Mouse (Mus musculus) heart, embryonic 14.5 days (tissue): ENCODE results near the gene Nr2e1. TPM values are rescaled to one million over a fixed set of nuclear protein-coding genes. Genes with fewer than 3 reads are reported as not detected.

ENCODE experiments used
- ATAC-seq: fragments of 200-750 bp; cut with Nextera tagmentation; 2 replicates; pipeline ENCODE4 v1.8.0; 2017; ENCODE audit warnings: low read depth, moderate TSS enrichment; ENCODE audit not compliant: insufficient number of reproducible peaks, insufficient read depth, low FRiP score
- H3K27ac ChIP-seq, 2 experiments: fragments of 200-500 bp in 1 of 2; fragments of 300-500 bp in 1 of 2; sonication (generic) in 1 of 2; replicated peaks in 1 of 2; 2 replicates each; pipeline ENCODE4 v1.5.1; 2012 to 2014; ENCODE audit warnings: low read depth in 2 of 2, low read length in 2 of 2, control low read depth in 1 of 2, mild to moderate bottlenecking in 1 of 2, mixed read lengths in 1 of 2; ENCODE audit not compliant: control insufficient read depth in 1 of 2, insufficient read depth in 1 of 2
- H3K27me3 ChIP-seq: fragments of 300-500 bp; sonication (generic); 2 replicates; pipeline ENCODE4 v1.6.1; 2014; ENCODE audit warnings: mild to moderate bottlenecking, low read length, control low read depth; ENCODE audit not compliant: control insufficient read depth, insufficient read depth
- H3K36me3 ChIP-seq: fragments of 300-500 bp; sonication (generic); 2 replicates; pipeline ENCODE4 v1.6.1; 2014; ENCODE audit warnings: mild to moderate bottlenecking, control low read depth, low read length, mixed read lengths; ENCODE audit not compliant: control insufficient read depth, insufficient read depth
- H3K4me1 ChIP-seq, 2 experiments: fragments of 200-500 bp in 1 of 2; fragments of 300-500 bp in 1 of 2; sonication (generic) in 1 of 2; 2 replicates each; pipeline ENCODE4 v1.6.1; 2012 to 2014; ENCODE audit warnings: low read length in 2 of 2, control low read depth in 1 of 2, mixed read lengths in 1 of 2; ENCODE audit not compliant: control insufficient read depth in 2 of 2, insufficient read depth in 2 of 2
- H3K4me2 ChIP-seq: fragments of 300-500 bp; sonication (generic); 2 replicates; pipeline ENCODE4 v1.6.1; 2014; ENCODE audit warnings: mild to moderate bottlenecking, low read length
- H3K4me3 ChIP-seq, 2 experiments: fragments of 200-500 bp in 1 of 2; fragments of 300-500 bp in 1 of 2; sonication (generic) in 1 of 2; 2 replicates each; pipeline ENCODE4 v1.5.1; 2012 to 2014; ENCODE audit warnings: low read length in 2 of 2, mild to moderate bottlenecking in 2 of 2, control low read depth in 1 of 2, low read depth in 1 of 2, moderate library complexity in 1 of 2; ENCODE audit not compliant: control insufficient read depth in 1 of 2, insufficient read depth in 1 of 2
- H3K9ac ChIP-seq: fragments of 300-500 bp; sonication (generic); 2 replicates; pipeline ENCODE4 v1.6.1; 2014; ENCODE audit warnings: mild to moderate bottlenecking, low read length
- H3K9me3 ChIP-seq: fragments of 300-500 bp; sonication (generic); 2 replicates; pipeline ENCODE4 v1.6.1; 2016; ENCODE audit warnings: low read length, control low read depth; ENCODE audit not compliant: control insufficient read depth
- WGBS: fragments of 180-500 bp; shearing (Covaris S2); extraction: QIAGEN DNeasy Blood & Tissue Kit; methylation state at CpG from one replicate; pipeline ENCODE4 v1.1.7; 2014; 5-methylcytosine and 5-hydroxymethylcytosine counted together
- polyA plus RNA-seq: library from polyadenylated mRNA; unstranded; fragments of >200 nt; fragmentation: Nextera tagmentation; extraction: Ambion mirVana; gene quantifications from 2 replicates; pipeline ENCODE4 v1.2.1, GENCODE M21; 2014

The Nr2e1 gene
- polyA plus RNA-seq, 1 experiment from 2014 or later, result not detected

DNA sequence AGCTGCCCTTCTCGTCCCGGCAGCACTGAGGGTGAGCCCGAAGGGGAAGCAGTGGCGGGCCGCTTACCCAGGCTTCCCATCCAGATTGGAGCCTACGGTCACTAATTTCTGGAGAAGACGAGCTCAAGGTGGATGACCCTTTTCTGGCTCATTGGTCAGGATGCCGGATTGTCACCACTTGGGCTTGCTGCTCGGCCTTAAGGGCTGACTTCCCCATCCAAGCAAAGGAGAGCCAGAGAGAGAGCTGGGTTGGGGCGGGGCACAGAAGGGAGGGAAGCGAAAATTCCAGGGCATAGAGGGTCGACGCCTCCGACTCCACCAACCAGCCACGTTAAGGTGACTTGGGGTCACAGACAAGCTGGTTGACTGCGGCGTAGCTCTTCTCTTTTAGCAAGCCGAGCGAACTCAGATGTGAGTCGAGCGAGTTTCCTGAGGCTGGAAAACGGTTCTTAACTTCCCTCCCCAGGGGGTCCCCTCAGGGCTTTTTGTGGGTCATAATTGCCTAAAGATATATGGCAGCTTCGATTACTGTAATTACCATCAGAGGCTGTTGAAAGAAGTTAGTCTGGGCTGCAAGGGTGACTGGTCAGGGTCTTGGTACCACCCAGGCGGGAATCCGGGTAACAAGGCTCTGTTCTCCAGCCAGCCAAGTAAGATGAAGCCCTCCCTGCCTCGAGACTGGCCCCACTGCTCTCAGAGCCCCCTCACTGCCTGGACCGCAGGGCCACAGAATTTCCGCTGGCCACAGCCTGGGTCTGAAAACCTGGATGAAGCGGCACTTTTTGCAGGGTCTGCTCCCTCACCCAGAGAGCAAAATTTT is 3.1 kb downstream of the Nr2e1 start:
- 2% methylated on average over 29 of the region's 29 CpGs for whole genome bisulfite sequencing
- Histone ChIP-seq H3K4me2 (peak overlapping the region; percentile 51; the same call in 1 of the 2 replicates), H3K27me3 (peaks cover 99% of the 10 kb centered on the region), H3K9me3 (no peaks in the 10 kb centered on the region), H3K27ac (no peak overlapping the region), H3K4me1 (peaks cover 5 to 30% of the 10 kb centered on the region in 2 experiments; a peak in 3 of 4 replicates), H3K4me3 (peak overlapping the region in 1 of 2 experiments; percentile 25; a peak in 2 of 4 replicates), H3K9ac (no peak overlapping the region), H3K36me3 (no peaks in the 10 kb centered on the region)
- ATAC-seq, result no peak

DNA sequence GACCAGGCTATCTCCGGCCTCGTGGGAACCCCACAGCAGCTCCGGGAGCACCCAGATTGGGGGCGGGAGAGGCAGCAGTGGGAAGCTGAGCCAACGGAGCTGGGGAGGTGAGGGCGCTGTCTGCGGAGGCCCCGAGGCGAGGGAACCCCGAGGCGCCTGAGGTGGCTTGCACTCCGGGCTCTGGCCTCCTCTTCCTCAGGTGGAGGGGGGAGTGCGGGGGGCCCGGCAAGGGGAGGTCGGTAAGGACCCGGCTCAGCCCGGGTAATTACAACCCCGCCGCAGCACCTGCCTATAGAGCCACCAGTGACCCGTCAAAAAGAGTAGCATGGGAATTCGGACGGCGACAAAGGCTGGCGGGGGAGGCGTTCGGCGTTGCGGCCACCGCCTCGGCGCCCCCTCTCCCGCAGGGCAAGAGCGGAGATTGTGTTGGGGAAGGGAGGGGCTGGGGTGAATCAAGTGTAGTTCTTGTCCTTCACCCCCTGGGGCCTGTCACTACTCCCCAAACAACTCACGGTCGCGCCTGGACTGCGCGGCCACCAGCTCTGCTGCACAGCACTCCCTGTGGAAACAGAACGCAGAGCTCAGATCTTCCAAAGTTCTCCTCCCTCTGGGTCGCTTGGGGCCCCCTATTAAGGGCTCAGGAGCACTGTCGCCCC is 3.8 kb downstream of the Nr2e1 start:
- no peak for ATAC-seq
- Histone ChIP-seq H3K4me2 (peak overlapping the region; percentile 51), H3K27me3 (peaks cover 99% of the 10 kb centered on the region), H3K9ac (no peak overlapping the region), H3K27ac (no peak overlapping the region), H3K4me1 (peaks cover 5 to 30% of the 10 kb centered on the region in 2 experiments; a peak in 3 of 4 replicates), H3K9me3 (no peaks in the 10 kb centered on the region), H3K36me3 (no peaks in the 10 kb centered on the region), H3K4me3 (peak overlapping the region in 1 of 2 experiments; percentile 25; a peak in 2 of 4 replicates)
- WGBS, result under 1% methylated on average over 35 of the region's 41 CpGs

GRCm38 (mm10) chr10:42578698-42579474 is 4.5 kb downstream of the Nr2e1 start:
- Histone ChIP-seq H3K27me3 (peaks cover 99% of the 10 kb centered on the region), H3K4me1 (peaks cover 3 to 23% of the 10 kb centered on the region in 2 experiments; a peak in 3 of 4 replicates), H3K9ac (no peak overlapping the region), H3K9me3 (no peaks in the 10 kb centered on the region), H3K27ac (no peak overlapping the region), H3K36me3 (no peaks in the 10 kb centered on the region), H3K4me2 (0 out of 2 replicates have a peak overlapping the region, but pooled peaks have one; percentile 51), H3K4me3 (peak overlapping the region in 1 of 2 experiments; percentile 25; a peak in 2 of 4 replicates)
- no peak for ATAC-seq
- 2% methylated on average over 22 of the region's 22 CpGs for WGBS

GRCm38 (mm10) chr10:42578281-42578675 is 5.2 kb downstream of the Nr2e1 start:
- H3K27ac ChIP-seq, result no peak overlapping the region
- H3K9me3 ChIP-seq, result no peaks in the 10 kb centered on the region
- peaks cover 0 to 16% of the 10 kb centered on the region in 2 experiments; a peak in 3 of 4 replicates for H3K4me1 ChIP-seq
- ATAC-seq, result no peak
- H3K36me3 ChIP-seq, result no peaks in the 10 kb centered on the region
- H3K27me3 ChIP-seq, result peaks cover 99% of the 10 kb centered on the region
- H3K9ac ChIP-seq, result no peak overlapping the region
- no peak overlapping the region for H3K4me2 ChIP-seq
- no peak overlapping the region for H3K4me3 ChIP-seq
- WGBS, result 1% methylated on average over 15 of the region's 15 CpGs

DNA sequence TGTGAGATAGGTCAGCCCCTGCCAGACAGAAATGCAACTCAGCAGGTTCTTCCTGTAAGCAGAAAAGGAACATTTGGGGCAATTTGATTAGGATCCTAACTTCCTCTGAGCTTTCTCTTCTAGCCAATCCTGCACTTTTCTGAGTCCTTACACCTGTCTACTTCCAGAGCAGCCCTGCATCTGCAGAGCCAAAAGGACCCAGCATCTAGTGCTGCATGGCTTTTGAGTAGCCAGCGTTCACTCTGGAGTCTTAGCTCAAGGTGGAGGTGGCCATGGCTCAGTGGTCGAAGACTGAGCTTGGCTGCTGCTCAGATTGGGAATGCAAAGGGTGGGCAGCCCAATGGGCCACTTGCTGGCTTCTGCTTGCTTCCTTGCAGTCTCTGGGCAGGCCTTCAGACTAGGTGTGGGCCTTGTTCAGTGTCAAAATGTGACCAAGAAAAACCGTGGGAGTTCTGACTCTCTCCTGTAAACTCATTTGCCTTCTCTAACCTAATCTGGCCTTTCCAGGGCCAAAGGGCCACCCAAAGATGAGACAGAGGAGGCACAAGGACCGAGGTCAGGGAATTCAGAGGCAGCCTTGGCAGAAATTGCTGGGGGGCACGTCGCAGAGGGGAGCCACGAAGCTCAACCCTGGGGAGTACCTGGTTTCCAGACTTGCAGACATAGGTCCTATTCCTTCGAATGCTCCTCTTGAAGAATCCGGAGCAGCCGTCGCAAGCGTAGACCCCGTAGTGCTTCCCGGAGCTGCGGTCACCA is 5.7 kb downstream of the Nr2e1 start:
- WGBS, result 2% methylated on average over 15 of the region's 15 CpGs
- Histone ChIP-seq H3K4me2 (no peak overlapping the region), H3K4me1 (peaks cover 0 to 14% of the 10 kb centered on the region in 2 experiments; a peak in 3 of 4 replicates), H3K9me3 (no peaks in the 10 kb centered on the region), H3K36me3 (no peaks in the 10 kb centered on the region), H3K4me3 (no peak overlapping the region), H3K9ac (no peak overlapping the region), H3K27ac (no peak overlapping the region), H3K27me3 (peaks cover 99% of the 10 kb centered on the region)
- no peak for ATAC-seq

- H3K27ac ChIP-seq, result no peak overlapping the region
- H3K9me3 ChIP-seq, result no peaks in the 10 kb centered on the region
- peaks cover 99% of the 10 kb centered on the region for H3K27me3 ChIP-seq
- no peak overlapping the region for H3K4me3 ChIP-seq
- no peak overlapping the region for H3K4me2 ChIP-seq
- H3K36me3 ChIP-seq, result no peaks in the 10 kb centered on the region
- peaks cover 0 to 8% of the 10 kb centered on the region in 2 experiments; a peak in 2 of 4 replicates for H3K4me1 ChIP-seq
- H3K9ac ChIP-seq, result no peak overlapping the region
- ATAC-seq, result no peak
- 3% methylated on average over 10 of the region's 10 CpGs for WGBS
Measured at GRCm38 (mm10) chr10:42574639-42575038, 8.8 kb downstream of the Nr2e1 start.
